Mouse (Mus musculus): Measurements from ENCODE around the gene Shprh. TPM values are rescaled to one million over a fixed set of nuclear protein-coding genes. Genes with fewer than 3 reads are reported as not detected.

The Shprh gene
- 24.1 and 26.0 TPM in 2 replicates for polyA plus RNA-seq (2015; fragmentation: Nextera tagmentation; extraction: Ambion mirVana)

DNA sequence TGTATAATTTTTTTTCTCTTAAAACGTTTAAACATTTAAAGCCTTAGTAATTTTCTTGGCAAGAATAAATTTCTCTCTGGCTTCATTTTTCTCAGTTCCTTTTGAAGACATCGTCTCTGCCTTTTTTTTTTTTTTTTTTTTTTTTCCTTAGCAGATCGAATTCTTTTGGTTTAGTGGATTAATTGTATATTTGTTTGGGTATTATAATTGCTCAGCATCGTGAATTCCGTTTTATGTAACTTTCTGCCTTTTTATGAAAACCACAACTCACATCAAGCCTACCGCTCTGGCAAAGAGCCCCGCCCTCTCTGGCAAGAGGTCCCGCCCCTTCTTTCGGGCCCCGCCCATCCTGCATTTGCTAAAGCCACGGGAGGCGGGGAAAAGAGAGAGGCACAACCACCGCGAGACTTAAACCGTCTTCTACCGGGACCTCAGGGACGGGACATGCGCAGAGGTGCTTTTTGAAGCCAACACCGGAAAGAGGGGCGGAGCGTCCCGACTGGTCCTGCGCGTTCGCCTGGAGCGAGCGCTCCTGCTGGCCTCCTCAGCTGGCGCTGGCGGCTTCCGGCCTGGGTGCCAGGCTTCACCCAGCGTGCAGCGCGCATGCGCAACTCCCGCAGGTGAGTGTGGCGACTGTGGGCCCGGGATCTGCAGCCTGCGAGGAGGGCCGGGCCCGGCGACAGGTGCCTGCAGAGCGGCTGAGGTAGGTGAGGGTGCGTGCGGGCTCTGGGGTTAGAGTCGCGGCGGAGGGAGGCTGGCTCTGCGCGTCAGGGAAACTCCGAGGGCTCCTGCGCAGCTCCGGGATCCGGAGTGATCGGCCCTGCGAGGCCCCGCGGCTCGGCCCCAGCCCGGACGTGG, at the start of gene Shprh:
Shprh (plus strand) TSS at position 544 of the 858 bp plus-strand sequence.
- WGBS = 2% methylated on average over 60 of the region's 60 CpGs

DNA sequence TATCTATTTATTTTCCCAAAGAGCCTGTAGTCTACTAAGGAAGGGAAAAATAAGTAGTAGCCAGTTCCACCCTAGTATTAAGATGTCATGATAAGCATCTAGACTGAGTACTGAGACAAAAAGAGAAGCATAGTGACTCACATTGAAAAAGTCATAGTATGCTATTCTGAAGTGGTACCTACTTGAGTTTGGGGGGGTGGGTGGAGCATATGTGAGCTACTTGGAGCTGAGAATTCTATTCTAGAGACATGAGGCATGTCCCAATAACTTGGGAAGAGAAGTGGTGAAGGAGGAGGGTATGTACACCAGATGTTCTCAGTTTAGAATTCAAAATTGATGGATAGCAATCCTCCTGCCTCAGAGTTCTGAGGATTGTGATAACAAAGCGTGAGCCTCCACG, 27.4 kb upstream of the Shprh start:
- no peak overlapping the region for H3K27ac ChIP-seq
- no peak for ATAC-seq
- H3K4me2 ChIP-seq = no peak overlapping the region
- no peak overlapping the region for H3K9ac ChIP-seq
- H3K4me1 ChIP-seq = no peaks in the 10 kb centered on the region
- no peaks in the 10 kb centered on the region for H3K36me3 ChIP-seq (ENCODE audit: poor library complexity, severe bottlenecking)
- no peak overlapping the region for H3K4me3 ChIP-seq
- no peaks in the 10 kb centered on the region for H3K9me3 ChIP-seq (replicated peaks)
- H3K27me3 ChIP-seq = no peaks in the 10 kb centered on the region
- 97% methylated on average over 2 of the region's 2 CpGs for WGBS

More for the DNA sequence above, at the start of gene Shprh:
- peak within 1 kb of the TSS; percentile 91 for H3K9ac ChIP-seq
- H3K4me1 ChIP-seq = peaks cover 37% of the 10 kb centered on the region
- H3K27ac ChIP-seq = peak within 1 kb of the TSS; percentile 54; the same call in 1 of the 2 replicates
- peak within 1 kb of the TSS; percentile 91 for H3K4me3 ChIP-seq
- H3K36me3 ChIP-seq (ENCODE audit: poor library complexity, severe bottlenecking) = peaks cover 17% of the 10 kb centered on the region
- H3K4me2 ChIP-seq = peak within 1 kb of the TSS; percentile 76
- no peaks in the 10 kb centered on the region for H3K27me3 ChIP-seq
- H3K9me3 ChIP-seq (replicated peaks) = no peaks in the 10 kb centered on the region
- ATAC-seq = peak; percentile 99

DNA sequence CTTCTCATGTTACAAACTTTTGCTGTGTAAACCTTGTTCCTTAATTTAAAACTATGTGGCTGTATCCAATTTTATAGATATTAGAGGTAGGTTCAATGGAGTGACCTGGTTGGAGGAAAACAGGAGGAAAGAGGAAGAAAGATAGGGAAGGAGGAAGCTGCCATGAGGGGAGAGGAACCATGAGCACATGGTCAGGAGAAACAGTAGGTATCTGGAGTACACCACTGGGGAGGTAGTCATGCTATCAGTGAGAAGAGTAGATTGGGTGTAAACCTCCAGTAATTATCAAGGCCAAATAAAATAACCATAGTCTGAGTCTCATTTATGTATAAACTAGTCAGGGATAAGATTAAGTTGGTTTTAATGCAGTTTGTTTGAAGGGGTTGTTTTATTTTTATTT, 3.6 kb upstream of the Shprh start:
- Histone ChIP-seq H3K27me3 (no peaks in the 10 kb centered on the region), H3K27ac (no peak overlapping the region), H3K36me3 (ENCODE audit: poor library complexity, severe bottlenecking) (no peaks in the 10 kb centered on the region), H3K4me3 (no peak overlapping the region), H3K9ac (no peak overlapping the region), H3K4me2 (no peak overlapping the region), H3K9me3 (replicated peaks) (no peaks in the 10 kb centered on the region), H3K4me1 (peaks cover 7% of the 10 kb centered on the region)
- ATAC-seq = no peak

DNA sequence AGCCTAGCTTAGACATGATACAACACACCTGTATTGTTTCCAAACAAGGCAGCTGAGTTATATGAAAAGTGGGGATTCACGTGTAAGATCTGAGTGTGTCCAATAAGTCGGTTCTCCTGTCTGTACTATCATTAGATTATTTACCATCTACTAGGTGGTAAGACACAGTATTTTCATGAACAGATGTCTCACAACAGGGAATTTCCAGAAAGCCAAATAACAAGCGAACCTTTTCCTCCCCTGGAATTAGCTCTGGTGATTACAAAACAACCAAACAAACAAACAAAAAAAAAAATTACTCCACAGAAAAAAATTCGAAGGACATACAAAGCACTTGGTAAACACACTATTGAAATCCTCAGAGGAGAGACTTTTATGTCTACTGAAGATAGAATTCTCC, 781 bp upstream of the Shprh start:
- peaks cover 17% of the 10 kb centered on the region for H3K36me3 ChIP-seq (ENCODE audit: poor library complexity, severe bottlenecking)
- H3K27me3 ChIP-seq = no peaks in the 10 kb centered on the region
- peaks cover 33% of the 10 kb centered on the region for H3K4me1 ChIP-seq
- no peak overlapping the region for H3K27ac ChIP-seq
- ATAC-seq = no peak
- no peaks in the 10 kb centered on the region for H3K9me3 ChIP-seq (replicated peaks)
- H3K9ac ChIP-seq = no peak overlapping the region
- H3K4me3 ChIP-seq = no peak overlapping the region
- H3K4me2 ChIP-seq = no peak overlapping the region
- 84% methylated on average over 4 of the region's 4 CpGs for WGBS

DNA sequence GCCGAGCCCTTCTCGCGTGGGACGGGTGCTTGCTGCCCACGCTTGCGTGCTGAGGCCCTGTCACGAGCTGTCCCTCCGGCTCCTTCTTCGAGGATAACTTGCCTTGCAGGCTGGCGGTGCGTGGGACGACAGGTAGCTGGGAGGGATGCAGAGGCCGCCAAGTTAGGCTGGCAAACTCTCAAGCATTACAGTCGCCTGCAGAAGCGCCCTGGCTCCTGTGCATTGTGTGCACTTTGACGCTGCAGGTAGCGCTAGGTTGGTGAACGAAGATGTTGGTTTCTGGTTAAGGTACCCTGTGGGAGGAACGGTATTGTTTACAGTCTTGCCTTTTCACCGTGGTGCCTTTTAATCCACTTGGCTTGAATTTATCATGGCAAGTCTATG, 507 bp downstream of the Shprh start:
- peaks cover 39% of the 10 kb centered on the region for H3K4me1 ChIP-seq
- peak overlapping the region; percentile 91 for H3K9ac ChIP-seq
- no peaks in the 10 kb centered on the region for H3K27me3 ChIP-seq
- H3K4me2 ChIP-seq = peak overlapping the region; percentile 76
- peak overlapping the region; percentile 54; the same call in 1 of the 2 replicates for H3K27ac ChIP-seq
- WGBS = 0% methylated on average over 20 of the region's 20 CpGs
- ATAC-seq = no peak
- peaks cover 19% of the 10 kb centered on the region for H3K36me3 ChIP-seq (ENCODE audit: poor library complexity, severe bottlenecking)
- H3K4me3 ChIP-seq = peak overlapping the region; percentile 91
- H3K9me3 ChIP-seq (replicated peaks) = no peaks in the 10 kb centered on the region

DNA sequence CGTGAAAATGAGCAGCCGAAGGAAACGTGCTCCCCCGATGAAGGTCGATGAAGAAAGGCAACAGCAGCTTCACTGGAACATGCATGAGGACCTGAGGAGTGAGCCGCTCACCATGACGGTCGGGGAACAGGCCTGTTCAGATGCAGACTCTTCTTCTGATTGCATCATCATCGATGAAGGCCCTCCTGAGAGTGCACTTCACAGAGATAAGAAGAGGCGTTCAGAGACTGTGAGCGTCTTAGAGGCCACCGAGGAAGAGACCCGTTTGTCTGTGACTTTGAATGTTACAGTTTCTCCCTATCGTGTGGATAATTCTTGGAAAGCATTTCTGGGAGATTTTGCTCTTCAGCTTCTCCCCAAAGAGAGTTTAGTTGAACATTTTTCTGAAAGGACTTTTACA, 2.4 kb downstream of the Shprh start:
- Histone ChIP-seq H3K36me3 (ENCODE audit: poor library complexity, severe bottlenecking) (peaks cover 27% of the 10 kb centered on the region), H3K9me3 (replicated peaks) (no peaks in the 10 kb centered on the region), H3K9ac (no peak overlapping the region), H3K27me3 (no peaks in the 10 kb centered on the region), H3K4me2 (no peak overlapping the region), H3K4me3 (no peak overlapping the region), H3K27ac (no peak overlapping the region), H3K4me1 (peaks cover 39% of the 10 kb centered on the region)
- WGBS = 96% methylated on average over 14 of the region's 14 CpGs
- no peak for ATAC-seq

DNA sequence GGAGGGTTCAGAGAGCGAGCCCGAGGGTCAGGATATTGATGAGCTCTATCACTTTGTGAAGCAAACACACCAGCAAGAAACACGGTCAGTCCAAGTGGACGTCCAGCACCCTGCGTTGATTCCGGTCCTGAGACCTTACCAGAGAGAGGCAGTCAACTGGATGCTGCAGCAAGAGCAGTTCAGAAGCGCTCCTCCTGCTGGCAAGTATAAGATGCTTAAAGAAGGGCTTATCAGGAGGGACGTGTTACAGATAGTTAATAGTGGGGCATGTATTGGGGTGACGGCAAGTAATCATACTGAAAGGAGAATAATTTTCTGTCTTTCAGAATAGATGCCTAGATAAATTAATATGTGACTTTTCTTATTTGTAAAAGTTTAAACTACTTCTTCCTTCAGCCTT, 7.8 kb downstream of the Shprh start:
- Histone ChIP-seq H3K36me3 (ENCODE audit: poor library complexity, severe bottlenecking) (peaks cover 47% of the 10 kb centered on the region), H3K4me3 (no peak overlapping the region), H3K9ac (no peak overlapping the region), H3K4me2 (no peak overlapping the region), H3K27ac (no peak overlapping the region), H3K9me3 (replicated peaks) (no peaks in the 10 kb centered on the region), H3K27me3 (no peaks in the 10 kb centered on the region), H3K4me1 (peaks cover 18% of the 10 kb centered on the region)
- no peak for ATAC-seq
- WGBS = 89% methylated on average over 9 of the region's 9 CpGs

DNA sequence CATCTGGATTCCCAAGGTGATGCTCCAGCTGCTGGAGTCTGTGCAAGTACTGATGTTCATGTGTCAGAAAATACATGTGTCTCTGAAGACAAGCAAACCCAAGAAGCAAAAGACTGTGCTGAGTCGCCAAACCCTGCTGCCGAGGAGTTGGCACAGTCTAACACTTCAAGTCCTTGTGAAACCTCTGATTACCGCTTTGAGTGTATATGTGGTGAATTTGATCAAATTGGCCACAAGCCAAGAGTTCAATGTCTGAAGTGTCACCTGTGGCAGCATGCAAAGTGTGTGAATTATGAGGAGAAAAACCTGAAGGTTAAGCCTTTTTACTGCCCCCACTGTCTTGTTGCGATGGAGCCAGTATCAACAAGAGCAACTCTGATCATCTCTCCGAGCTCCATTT, 15.3 kb downstream of the Shprh start:
- Histone ChIP-seq H3K4me3 (no peak overlapping the region), H3K9me3 (replicated peaks) (no peaks in the 10 kb centered on the region), H3K4me2 (no peak overlapping the region), H3K36me3 (ENCODE audit: poor library complexity, severe bottlenecking) (peaks cover 74% of the 10 kb centered on the region), H3K4me1 (no peaks in the 10 kb centered on the region), H3K27me3 (no peaks in the 10 kb centered on the region), H3K9ac (no peak overlapping the region), H3K27ac (no peak overlapping the region)
- WGBS = 90% methylated on average over 5 of the region's 5 CpGs
- ATAC-seq = no peak

DNA sequence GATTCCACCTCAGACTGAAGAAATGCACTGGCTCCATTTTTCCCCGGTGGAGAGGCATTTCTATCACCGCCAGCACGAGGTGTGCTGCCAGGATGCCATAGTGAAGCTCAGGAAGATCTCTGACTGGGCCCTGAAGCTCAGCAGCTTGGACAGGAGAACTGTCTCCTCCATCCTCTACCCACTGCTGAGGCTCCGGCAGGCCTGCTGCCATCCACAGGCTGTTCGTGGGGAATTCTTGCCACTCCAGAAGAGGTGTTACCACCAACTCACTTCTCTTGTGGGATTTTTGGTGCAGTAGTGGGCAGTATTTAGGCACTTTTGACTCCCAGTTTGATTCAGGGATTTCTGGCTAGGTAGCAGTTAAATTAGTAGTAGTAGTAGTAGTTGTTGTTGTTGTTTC, 21.0 kb downstream of the Shprh start:
- Histone ChIP-seq H3K4me2 (no peak overlapping the region), H3K27me3 (no peaks in the 10 kb centered on the region), H3K36me3 (ENCODE audit: poor library complexity, severe bottlenecking) (peaks cover 86% of the 10 kb centered on the region), H3K9ac (no peak overlapping the region), H3K4me3 (no peak overlapping the region), H3K27ac (no peak overlapping the region), H3K4me1 (no peaks in the 10 kb centered on the region), H3K9me3 (replicated peaks) (no peaks in the 10 kb centered on the region)
- WGBS = 93% methylated on average over 5 of the region's 5 CpGs
- no peak for ATAC-seq

DNA sequence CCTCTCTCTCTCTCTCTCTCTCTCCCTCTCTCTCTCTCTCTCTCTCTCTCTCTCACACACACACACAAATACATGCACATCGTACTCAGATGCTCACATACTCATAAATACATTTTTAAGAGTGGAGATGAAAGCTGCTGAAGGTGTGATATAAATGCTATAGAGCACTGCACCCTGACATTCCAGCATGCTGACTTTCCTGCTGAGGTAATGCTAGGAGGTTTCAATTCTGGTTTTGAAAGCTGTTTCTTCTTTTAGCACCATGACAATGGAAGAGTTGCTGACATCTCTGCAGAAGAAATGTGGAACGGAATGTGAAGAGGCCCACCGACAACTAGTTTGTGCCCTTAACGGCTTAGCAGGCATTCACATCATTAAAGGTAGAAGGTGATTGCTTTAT, 22.4 kb downstream of the Shprh start:
- H3K36me3 ChIP-seq (ENCODE audit: poor library complexity, severe bottlenecking) = peaks cover 80% of the 10 kb centered on the region
- WGBS = 94% methylated on average over 4 of the region's 4 CpGs
- H3K4me2 ChIP-seq = no peak overlapping the region
- H3K27me3 ChIP-seq = no peaks in the 10 kb centered on the region
- H3K27ac ChIP-seq = no peak overlapping the region
- no peaks in the 10 kb centered on the region for H3K4me1 ChIP-seq
- no peak overlapping the region for H3K4me3 ChIP-seq
- H3K9me3 ChIP-seq (replicated peaks) = no peaks in the 10 kb centered on the region
- no peak for ATAC-seq
- H3K9ac ChIP-seq = no peak overlapping the region

DNA sequence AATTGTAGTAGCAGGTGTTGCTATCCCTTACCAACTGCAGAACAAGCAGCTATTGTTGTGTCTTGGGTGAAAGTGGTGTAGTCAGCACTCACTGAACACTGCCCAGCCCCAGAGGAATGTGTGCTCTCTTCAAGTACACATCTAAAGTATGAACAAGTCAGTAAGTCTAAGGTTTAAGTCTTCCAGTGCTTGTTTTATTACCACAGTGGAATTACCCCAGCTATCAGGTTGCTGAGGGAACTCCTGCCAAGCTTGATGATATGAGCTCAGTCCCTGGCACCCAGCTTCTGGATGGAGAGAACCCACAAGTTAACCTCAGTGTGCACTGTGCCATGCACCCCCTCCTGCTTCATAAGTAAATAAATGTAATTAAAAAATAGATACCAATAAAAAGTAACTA, 23.3 kb downstream of the Shprh start:
- H3K27ac ChIP-seq = no peak overlapping the region
- H3K36me3 ChIP-seq (ENCODE audit: poor library complexity, severe bottlenecking) = peaks cover 78% of the 10 kb centered on the region
- no peaks in the 10 kb centered on the region for H3K9me3 ChIP-seq (replicated peaks)
- ATAC-seq = no peak
- H3K4me2 ChIP-seq = no peak overlapping the region
- H3K9ac ChIP-seq = no peak overlapping the region
- H3K4me3 ChIP-seq = no peak overlapping the region
- no peaks in the 10 kb centered on the region for H3K4me1 ChIP-seq
- H3K27me3 ChIP-seq = no peaks in the 10 kb centered on the region

DNA sequence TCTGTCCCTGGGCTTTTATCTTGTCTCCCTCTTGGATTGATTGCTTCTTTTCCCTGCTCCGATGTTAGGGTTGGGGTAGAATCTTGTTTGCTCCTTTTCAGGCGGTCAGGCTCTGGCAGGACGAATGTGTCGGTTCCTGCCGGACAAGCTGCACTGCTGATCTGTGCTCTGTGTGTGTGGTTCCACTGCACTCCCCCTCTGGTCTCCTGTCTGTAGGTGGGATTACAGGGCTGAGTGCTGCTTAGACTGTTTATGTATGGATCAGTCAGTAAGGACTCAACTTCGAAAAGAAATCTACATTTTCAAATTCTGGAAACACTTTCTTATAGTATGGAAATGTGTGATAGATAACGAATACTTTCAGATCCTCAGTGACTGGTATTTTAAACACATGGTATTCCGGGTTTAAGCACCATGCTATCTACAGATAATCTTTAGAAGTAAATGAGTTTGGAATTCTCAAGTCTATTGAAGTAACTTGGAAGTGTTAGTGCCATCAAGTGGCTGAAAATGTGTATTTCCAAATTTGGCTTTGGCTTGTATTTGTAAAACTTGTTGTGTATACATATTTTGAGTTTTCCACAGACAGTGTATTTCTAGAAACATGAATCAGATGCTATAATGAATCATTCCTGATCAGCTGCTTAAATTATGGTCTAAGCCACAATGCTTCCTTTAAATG, 26.7 kb downstream of the Shprh start:
- H3K27ac ChIP-seq = no peak overlapping the region
- WGBS = 91% methylated on average over 8 of the region's 8 CpGs
- no peak overlapping the region for H3K4me2 ChIP-seq
- ATAC-seq = no peak
- no peaks in the 10 kb centered on the region for H3K9me3 ChIP-seq (replicated peaks)
- no peaks in the 10 kb centered on the region for H3K4me1 ChIP-seq
- peaks cover 64% of the 10 kb centered on the region for H3K36me3 ChIP-seq (ENCODE audit: poor library complexity, severe bottlenecking)
- no peak overlapping the region for H3K4me3 ChIP-seq
- H3K27me3 ChIP-seq = no peaks in the 10 kb centered on the region
- no peak overlapping the region for H3K9ac ChIP-seq
